17 mouse cellular contexts compared by ENCODE assay signal in genomic region chr3:144108310-144108709, GRCm38 (mm10).
DNase-seq lines count a peak whose midpoint lies in the region; ATAC-seq lines count a peak whose summit lies in the region.
"Had no signal": no experiment of that assay in that cellular context is flagged by ENCODE, and none has a peak within 500 bp of the region (broad histone marks: within the 10 kb centered on the region; RNA-seq: fewer than 3 reads in every experiment).

No protein-coding gene starts in this region.

- ATAC-seq in forebrain, embryonic 15.5 days (replicated peaks): no peak; the same call in 1 of the 2 replicates
- ATAC-seq in forebrain, embryonic 13.5 days: no peak
- ATAC-seq in hindbrain, embryonic 16.5 days: 0 out of 2 replicates have a peak, but pooled peaks have one; percentile 27
- ATAC-seq in hindbrain, embryonic 12.5 days (ENCODE audit: low FRiP score): no peak
- ATAC-seq in neural tube, embryonic 13.5 days (ENCODE audit: low read depth): peak; percentile 50; the same call in 1 of the 2 replicates
- no peak for ATAC-seq in intestine, embryonic 16.5 days
- ATAC-seq: CD4-positive, CD25-positive, alpha-beta regulatory T cell, adult 4 months had no signal

- no peak for DNase-seq in neural tube, embryonic 10.5 days (ENCODE audit: extremely low spot score, low spot score)
- DNase-seq: gastrocnemius, postnatal 25 days; kidney, adult 18-20 months; kidney, postnatal 4 days; liver, embryonic 13.5 days; lung, adult 2 months; lung, postnatal 14 days; thymus, adult 18-20 months had no signal

- no peak overlapping the region for H3K9ac ChIP-seq in forebrain, embryonic 15.5 days (replicated peaks)
- H3K9ac ChIP-seq in forebrain, embryonic 13.5 days: no peak overlapping the region
- no peak overlapping the region for H3K9ac ChIP-seq in hindbrain, embryonic 16.5 days (ENCODE audit: low read depth, low read length)
- H3K9ac ChIP-seq in hindbrain, embryonic 12.5 days: no peak overlapping the region
- H3K9ac ChIP-seq in neural tube, embryonic 13.5 days: no peak overlapping the region
- H3K9ac ChIP-seq in intestine, embryonic 16.5 days (ENCODE audit: low read depth, low read length): no peak overlapping the region
- H3K9ac ChIP-seq: limb, embryonic 12.5 days; liver, embryonic 13.5 days had no signal

- H3K4me2 ChIP-seq in forebrain, embryonic 15.5 days (replicated peaks): no peak overlapping the region
- H3K4me2 ChIP-seq in forebrain, embryonic 13.5 days: no peak overlapping the region
- H3K4me2 ChIP-seq in hindbrain, embryonic 16.5 days (ENCODE audit: low read length): no peak overlapping the region
- H3K4me2 ChIP-seq in hindbrain, embryonic 12.5 days (replicated peaks): no peak overlapping the region
- H3K4me2 ChIP-seq in neural tube, embryonic 13.5 days: no peak overlapping the region
- H3K4me2 ChIP-seq in intestine, embryonic 16.5 days (ENCODE audit: low read depth, low read length): no peak overlapping the region
- H3K4me2 ChIP-seq: limb, embryonic 12.5 days; liver, embryonic 13.5 days had no signal

- no peak overlapping the region for H3K4me3 ChIP-seq in forebrain, embryonic 15.5 days
- no peak overlapping the region for H3K4me3 ChIP-seq in forebrain, embryonic 13.5 days
- no peak overlapping the region for H3K4me3 ChIP-seq in hindbrain, embryonic 16.5 days (ENCODE audit: low read length)
- H3K4me3 ChIP-seq in hindbrain, embryonic 12.5 days: no peak overlapping the region
- no peak overlapping the region for H3K4me3 ChIP-seq in neural tube, embryonic 13.5 days
- H3K4me3 ChIP-seq in intestine, embryonic 16.5 days (ENCODE audit: low read length): no peak overlapping the region
- H3K4me3 ChIP-seq: heart, adult 2 months; limb, embryonic 12.5 days; liver, embryonic 13.5 days had no signal

- WGBS in forebrain, embryonic 15.5 days: 48% methylated on average over 6 of the region's 6 CpGs
- 70% methylated on average over 6 of the region's 6 CpGs for WGBS in forebrain, embryonic 13.5 days
- WGBS in hindbrain, embryonic 16.5 days: 49% methylated on average over 6 of the region's 6 CpGs
- 79% methylated on average over 6 of the region's 6 CpGs for WGBS in hindbrain, embryonic 12.5 days
- 59% methylated on average over 6 of the region's 6 CpGs for WGBS in neural tube, embryonic 13.5 days
- WGBS in intestine, embryonic 16.5 days: 75% methylated on average over 6 of the region's 6 CpGs

- peaks cover 20% of the 10 kb centered on the region for H3K4me1 ChIP-seq in forebrain, embryonic 15.5 days
- H3K4me1 ChIP-seq in forebrain, embryonic 13.5 days: peaks cover 27% of the 10 kb centered on the region
- H3K4me1 ChIP-seq in hindbrain, embryonic 16.5 days (ENCODE audit: control insufficient read depth, insufficient read depth, low read depth, low read length): 0 out of 2 replicates have a peak, but pooled peaks cover 4% of the 10 kb centered on the region
- no peaks in the 10 kb centered on the region for H3K4me1 ChIP-seq in hindbrain, embryonic 12.5 days
- peaks cover 18% of the 10 kb centered on the region for H3K4me1 ChIP-seq in neural tube, embryonic 13.5 days (replicated peaks)
- no peaks in the 10 kb centered on the region for H3K4me1 ChIP-seq in intestine, embryonic 16.5 days (ENCODE audit: control insufficient read depth, insufficient read depth, low read length)
- H3K4me1 ChIP-seq: liver, embryonic 13.5 days had no signal

- no peaks in the 10 kb centered on the region for H3K9me3 ChIP-seq in forebrain, embryonic 15.5 days
- no peaks in the 10 kb centered on the region for H3K9me3 ChIP-seq in forebrain, embryonic 13.5 days (replicated peaks)
- H3K9me3 ChIP-seq in hindbrain, embryonic 16.5 days (ENCODE audit: control insufficient read depth, low read length): no peaks in the 10 kb centered on the region
- H3K9me3 ChIP-seq in hindbrain, embryonic 12.5 days (replicated peaks): no peaks in the 10 kb centered on the region
- no peaks in the 10 kb centered on the region for H3K9me3 ChIP-seq in neural tube, embryonic 13.5 days
- H3K9me3 ChIP-seq in intestine, embryonic 16.5 days (ENCODE audit: control insufficient read depth, low read length): no peaks in the 10 kb centered on the region
- H3K9me3 ChIP-seq: limb, embryonic 12.5 days; liver, embryonic 13.5 days had no signal

- no peaks in the 10 kb centered on the region for H3K27me3 ChIP-seq in forebrain, embryonic 15.5 days
- no peaks in the 10 kb centered on the region for H3K27me3 ChIP-seq in forebrain, embryonic 13.5 days
- H3K27me3 ChIP-seq in hindbrain, embryonic 16.5 days (replicated peaks; ENCODE audit: control insufficient read depth, insufficient read depth, low read length): no peaks in the 10 kb centered on the region
- H3K27me3 ChIP-seq in hindbrain, embryonic 12.5 days: no peaks in the 10 kb centered on the region
- no peaks in the 10 kb centered on the region for H3K27me3 ChIP-seq in neural tube, embryonic 13.5 days
- H3K27me3 ChIP-seq in intestine, embryonic 16.5 days (replicated peaks; ENCODE audit: control insufficient read depth, insufficient read depth, low read length): no peaks in the 10 kb centered on the region
- H3K27me3 ChIP-seq: limb, embryonic 12.5 days; liver, embryonic 13.5 days had no signal

- peak overlapping the region; percentile 51; the same call in 1 of the 2 replicates for H3K27ac ChIP-seq in forebrain, embryonic 15.5 days (replicated peaks)
- H3K27ac ChIP-seq in forebrain, embryonic 13.5 days: no peak overlapping the region
- H3K27ac ChIP-seq in hindbrain, embryonic 16.5 days (ENCODE audit: low read depth, low read length): no peak overlapping the region
- no peak overlapping the region for H3K27ac ChIP-seq in hindbrain, embryonic 12.5 days
- no peak overlapping the region for H3K27ac ChIP-seq in neural tube, embryonic 13.5 days (replicated peaks)
- no peak overlapping the region for H3K27ac ChIP-seq in intestine, embryonic 16.5 days (ENCODE audit: low read length)
- H3K27ac ChIP-seq: heart, adult 2 months; limb, embryonic 12.5 days; liver, embryonic 13.5 days had no signal

- H3K36me3 ChIP-seq in forebrain, embryonic 15.5 days: no peaks in the 10 kb centered on the region
- no peaks in the 10 kb centered on the region for H3K36me3 ChIP-seq in forebrain, embryonic 13.5 days (ENCODE audit: poor library complexity, severe bottlenecking)
- H3K36me3 ChIP-seq in hindbrain, embryonic 16.5 days (ENCODE audit: control insufficient read depth, insufficient read depth, low read length): no peaks in the 10 kb centered on the region
- no peaks in the 10 kb centered on the region for H3K36me3 ChIP-seq in hindbrain, embryonic 12.5 days
- H3K36me3 ChIP-seq in neural tube, embryonic 13.5 days: no peaks in the 10 kb centered on the region
- no peaks in the 10 kb centered on the region for H3K36me3 ChIP-seq in intestine, embryonic 16.5 days (ENCODE audit: control insufficient read depth, insufficient read depth, low read length)
- H3K36me3 ChIP-seq: limb, embryonic 12.5 days; liver, embryonic 13.5 days had no signal

Comparison
In these comparisons a context has a peak if more than half of its experiments do, and no peak if none do; other contexts are left out.
1. ATAC-seq: peak in hindbrain, embryonic 16.5 days (single experiment) and neural tube, embryonic 13.5 days (single experiment); none in forebrain, embryonic 15.5 days (single experiment), forebrain, embryonic 13.5 days (single experiment), hindbrain, embryonic 12.5 days (single experiment) and intestine, embryonic 16.5 days (single experiment).